Mouse (Mus musculus): ENCODE data around the gene Mbd5.

Mbd5 gene

DNA sequence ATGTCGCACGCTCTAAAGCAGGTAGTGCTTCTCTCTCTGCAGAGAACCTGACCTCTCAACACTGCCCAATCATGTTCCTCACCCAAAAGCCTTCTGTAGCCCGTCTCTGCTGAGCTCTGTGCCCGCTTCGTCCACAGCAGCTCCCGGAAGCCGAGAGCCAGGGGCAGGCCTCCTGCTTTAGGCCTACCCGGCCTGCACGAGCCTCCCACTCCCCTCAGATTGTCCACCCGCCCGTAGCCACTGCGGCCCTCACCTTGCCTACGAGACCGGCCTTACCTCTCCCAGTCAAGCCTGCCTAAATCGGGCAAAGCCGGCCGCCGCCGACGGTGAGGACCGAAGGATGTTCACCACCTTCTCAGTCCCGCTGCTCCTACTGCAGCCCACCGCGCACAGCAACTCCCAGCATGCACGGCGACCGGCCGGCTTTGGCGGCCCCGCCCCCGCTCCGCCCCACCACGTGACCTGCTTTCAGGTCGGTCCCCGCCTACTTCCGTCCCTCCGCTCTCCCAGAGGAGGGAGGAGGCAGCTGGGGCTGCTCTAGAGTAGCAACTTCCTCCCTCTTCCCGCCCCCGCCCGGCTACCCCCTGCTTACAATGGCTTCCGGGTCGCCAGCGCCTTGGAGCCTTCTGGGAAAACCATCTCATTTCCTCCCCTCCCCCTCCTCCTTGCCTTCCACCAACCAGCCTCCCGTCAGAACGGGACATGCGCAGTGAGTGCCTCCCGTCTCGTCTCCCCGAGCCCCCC is at the start of gene Mbd5:
Gene Mbd5 (plus strand): TSS at position 668 of the 744 bp plus-strand sequence.
- peak; percentile 98 for DNase-seq (ENCODE audit: low spot score in 2 of 2)

- DNase-seq (ENCODE audit: low spot score in 2 of 2) = no peak
Measured at GRCm38 (mm10) chr2:48908866-48909265, 40.4 kb upstream of the Mbd5 start.

DNA sequence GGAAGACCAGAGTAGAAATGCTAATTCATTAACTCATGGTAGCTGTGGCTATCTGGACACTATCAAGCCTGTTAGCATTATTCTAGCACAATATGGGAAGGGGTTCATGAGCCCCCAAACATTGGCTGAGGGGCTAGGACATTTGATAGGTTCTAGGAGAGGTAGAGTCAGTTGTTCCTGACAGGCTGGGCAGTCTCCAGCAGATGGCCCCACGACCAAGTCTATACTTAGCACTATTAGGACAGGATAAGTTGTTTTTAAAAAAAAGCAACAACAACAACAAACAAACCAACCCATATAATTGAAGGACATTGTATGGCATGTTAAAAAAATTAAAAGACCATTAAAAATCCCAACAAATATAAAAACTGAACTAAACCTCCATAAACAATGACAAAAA is 35.1 kb upstream of the Mbd5 start:
- DNase-seq (ENCODE audit: low spot score in 2 of 2) = no peak

DNA sequence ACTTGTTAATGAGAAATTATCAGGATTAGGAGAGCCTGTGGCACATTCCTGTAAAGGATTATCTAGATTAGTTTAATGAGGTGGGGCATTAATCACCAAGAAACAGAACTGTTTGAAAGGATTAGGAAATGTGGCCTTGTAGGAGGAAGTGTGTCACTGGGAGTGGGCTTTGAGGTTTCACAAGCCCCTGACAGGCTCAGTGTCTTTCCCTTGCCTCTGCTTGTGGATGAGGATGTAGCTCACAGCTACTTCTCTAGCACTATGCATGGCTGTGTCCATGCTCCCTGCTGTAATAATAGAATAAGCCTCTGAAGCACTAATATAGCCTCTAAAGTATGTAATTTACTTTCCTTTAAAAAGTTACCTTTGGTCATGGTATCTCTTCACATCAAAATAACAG is 33.5 kb upstream of the Mbd5 start:
- DNase-seq (ENCODE audit: low spot score in 2 of 2) = no peak

DNA sequence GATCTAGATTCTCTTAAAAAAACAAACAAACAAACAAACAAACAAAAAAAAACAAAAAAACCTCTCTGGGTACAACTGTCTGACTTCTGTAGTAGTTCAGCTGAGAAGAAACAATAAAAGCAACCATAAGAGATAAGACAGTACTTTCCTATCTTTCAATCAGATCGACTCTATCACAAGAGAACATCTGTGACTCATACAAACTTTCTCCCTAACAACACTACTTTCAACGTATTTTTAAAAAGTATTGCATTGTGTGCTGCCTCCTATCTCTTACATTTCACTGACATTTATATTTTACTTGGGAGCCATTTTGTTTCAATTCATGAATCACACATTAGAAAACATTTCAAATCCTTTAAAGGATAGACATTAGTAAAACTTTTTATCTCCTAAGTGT is 14.2 kb upstream of the Mbd5 start:
- DNase-seq (ENCODE audit: low spot score in 2 of 2) = no peak

- no peak for DNase-seq (ENCODE audit: low spot score in 2 of 2)
Measured at GRCm38 (mm10) chr2:48947761-48948160, 1.5 kb upstream of the Mbd5 start.

GRCm38 (mm10) chr2:48949743-48950251 is 489 bp downstream of the Mbd5 start:
- peak; percentile 28 to 39 for DNase-seq (ENCODE audit: low spot score in 2 of 2)

DNA sequence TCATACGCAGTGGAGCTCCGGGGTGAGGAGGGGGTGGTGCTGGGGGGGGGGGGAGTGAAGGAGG is 776 bp downstream of the Mbd5 start, which contains the start of gene Orc4:
Gene Orc4 (minus strand): TSS at position 26 of the 64 bp plus-strand sequence.
- no peak for DNase-seq (ENCODE audit: low spot score in 2 of 2)

DNA sequence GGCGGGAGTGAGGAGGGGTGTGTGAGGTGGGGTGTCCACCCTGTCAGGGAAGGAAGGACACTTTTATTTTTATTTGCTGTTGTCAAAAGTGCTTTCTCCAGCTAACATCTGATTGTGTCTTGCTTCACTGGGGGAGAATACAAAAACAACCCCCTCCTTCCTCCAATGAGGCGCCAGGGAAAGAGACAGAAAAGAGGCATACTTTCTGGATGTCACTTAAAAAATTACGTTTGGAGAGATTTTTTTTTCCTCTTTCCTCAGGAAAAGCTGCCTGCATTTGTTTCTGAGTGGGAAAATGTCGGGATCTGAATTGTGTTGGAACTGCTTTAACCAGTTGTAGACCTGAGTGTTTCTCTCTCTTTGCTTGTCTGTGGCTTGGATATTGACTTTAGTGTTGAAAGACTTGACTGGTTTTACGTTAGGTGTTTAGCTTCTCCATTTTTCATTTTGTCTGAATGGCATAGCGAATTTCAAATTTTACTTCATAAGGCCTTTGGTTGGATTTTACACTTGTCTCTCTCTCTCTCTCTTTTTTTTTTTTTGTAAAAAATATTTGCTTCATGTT is 1.1 kb downstream of the Mbd5 start:
- no peak for DNase-seq (ENCODE audit: low spot score in 2 of 2)

GRCm38 (mm10) chr2:48956591-48956990 is 7.3 kb downstream of the Mbd5 start:
- DNase-seq (ENCODE audit: low spot score in 2 of 2) = no peak

DNA sequence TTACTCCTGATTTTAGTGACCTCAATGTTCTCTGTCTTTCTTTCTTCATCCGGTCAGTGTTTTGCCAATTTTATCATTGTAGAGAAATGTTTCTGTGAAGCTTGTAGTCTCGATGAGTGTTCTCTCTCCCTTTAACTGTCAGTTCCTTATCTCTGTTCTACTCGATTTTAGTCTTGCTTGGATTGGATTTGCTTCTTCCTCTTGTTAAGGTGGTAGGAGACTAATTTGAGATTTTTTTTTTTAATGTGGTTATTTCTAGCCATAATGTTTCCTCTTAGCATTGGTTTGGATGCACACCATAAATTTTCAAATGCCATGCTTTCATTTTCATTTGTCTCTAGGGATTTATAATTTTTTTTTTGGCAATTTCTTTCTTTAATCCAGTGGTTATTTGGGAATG is 29.6 kb downstream of the Mbd5 start:
- no peak for DNase-seq (ENCODE audit: low spot score in 2 of 2)

GRCm38 (mm10) chr2:48990322-48990721 is 41.0 kb downstream of the Mbd5 start:
- no peak for DNase-seq (ENCODE audit: low spot score in 2 of 2)

- no peak for DNase-seq (ENCODE audit: low spot score in 2 of 2)
Measured at GRCm38 (mm10) chr2:49040481-49040880, 91.2 kb downstream of the Mbd5 start.

- no peak for DNase-seq (ENCODE audit: low spot score in 2 of 2)
Measured at GRCm38 (mm10) chr2:49050030-49050429, 100.7 kb downstream of the Mbd5 start.

DNA sequence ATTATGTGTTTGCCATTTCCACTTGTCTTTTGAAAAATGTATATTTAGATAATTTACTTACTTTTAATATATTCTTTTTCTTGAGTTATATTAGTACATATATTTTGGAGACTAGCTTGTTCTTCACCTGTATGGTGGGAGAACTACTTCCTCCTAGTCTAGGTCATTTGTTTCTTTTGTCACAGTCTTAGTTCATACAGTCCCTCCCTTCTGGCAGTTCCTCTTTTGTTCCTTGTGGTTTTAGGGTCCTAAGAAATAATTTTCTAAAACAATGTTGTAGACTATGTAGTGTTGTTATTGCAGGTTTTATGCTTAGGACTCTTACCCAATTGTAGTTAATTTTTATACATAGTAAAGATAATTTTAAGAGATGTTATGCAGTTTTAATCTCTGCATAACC is 118.6 kb downstream of the Mbd5 start:
- no peak for DNase-seq (ENCODE audit: low spot score in 2 of 2)

GRCm38 (mm10) chr2:49084966-49085365 is 135.7 kb downstream of the Mbd5 start:
- DNase-seq (ENCODE audit: low spot score in 2 of 2) = no peak

- DNase-seq (ENCODE audit: low spot score in 2 of 2) = no peak
Measured at GRCm38 (mm10) chr2:49090771-49091170, 141.5 kb downstream of the Mbd5 start.

GRCm38 (mm10) chr2:49096765-49097164 is 147.5 kb downstream of the Mbd5 start:
- no peak for DNase-seq (ENCODE audit: low spot score in 2 of 2)

DNA sequence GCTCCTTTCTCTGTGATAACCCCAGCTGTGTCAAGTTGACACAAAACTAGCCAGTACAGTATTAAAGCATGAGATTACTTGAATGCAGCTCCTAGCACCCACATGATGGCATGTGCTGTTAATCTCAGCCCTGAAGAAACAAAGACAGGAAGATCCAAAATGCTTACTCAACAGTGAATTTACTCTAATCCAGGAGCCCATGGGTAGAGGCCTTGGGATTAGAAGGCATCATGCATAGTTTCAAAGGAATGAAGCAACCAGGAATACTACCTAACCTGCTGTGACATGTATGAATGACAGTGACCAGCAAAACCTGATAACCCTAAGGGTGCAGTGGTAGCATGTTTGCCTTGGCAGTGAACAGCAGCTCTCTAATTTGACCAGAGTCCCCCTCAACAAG is 159.6 kb downstream of the Mbd5 start:
- no peak for DNase-seq (ENCODE audit: low spot score in 2 of 2)

DNA sequence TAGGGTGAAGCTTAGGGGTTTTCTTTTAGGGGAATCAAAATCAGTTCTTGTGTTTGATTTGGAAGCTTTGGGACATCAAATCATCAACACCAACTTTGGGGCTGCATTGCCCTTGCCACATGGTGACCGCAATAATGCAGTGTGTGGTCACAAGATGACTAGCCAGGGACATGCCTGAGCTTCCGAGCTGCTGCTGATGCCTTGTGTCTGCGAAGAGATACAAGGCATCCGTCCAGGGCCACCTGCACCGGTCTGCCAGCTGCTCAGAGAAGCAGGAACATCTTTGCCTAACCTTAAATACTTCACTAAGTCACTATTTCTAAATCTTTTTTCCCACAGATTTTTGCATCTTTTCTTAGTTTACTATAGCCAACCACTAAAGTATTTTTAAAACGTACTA is 170.6 kb downstream of the Mbd5 start:
- no peak for DNase-seq (ENCODE audit: low spot score in 2 of 2)

- DNase-seq (ENCODE audit: low spot score in 2 of 2) = no peak
Measured at GRCm38 (mm10) chr2:49121603-49122002, 172.3 kb downstream of the Mbd5 start.

GRCm38 (mm10) chr2:49142186-49142585 is 192.9 kb downstream of the Mbd5 start:
- DNase-seq (ENCODE audit: low spot score in 2 of 2) = no peak

DNA sequence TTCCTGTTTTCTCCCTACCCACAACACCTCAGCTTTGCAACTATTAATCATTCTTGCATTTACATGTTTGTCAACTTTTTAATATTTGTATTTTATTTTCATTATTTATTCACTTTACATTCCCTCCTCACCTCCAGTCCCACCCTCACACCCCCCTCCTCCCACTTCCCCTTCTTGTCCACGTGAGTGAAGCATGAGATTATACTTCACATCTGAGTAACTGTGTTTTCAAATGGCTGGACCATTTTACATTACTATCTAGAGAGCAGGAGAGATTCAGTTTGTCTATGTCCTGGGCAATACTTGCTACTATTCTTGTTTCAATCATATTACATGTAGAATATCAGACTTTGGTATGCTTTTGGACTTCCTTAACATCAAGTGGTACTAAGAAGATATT is 204.3 kb downstream of the Mbd5 start:
- DNase-seq (ENCODE audit: low spot score in 2 of 2) = no peak

All from left cerebral cortex, adult 9 months (tissue).